Mouse (Mus musculus) G1E (cell line): ENCODE data around the gene D930020B18Rik.

ENCODE experiments used
- CTCF ChIP-seq: IDR thresholded peaks from 2 replicates; pipeline ENCODE4 v1.5.1; 2012; ENCODE audit warnings: low read depth, low read length, inconsistent platforms, mixed read lengths
- GATA1 ChIP-seq: IDR thresholded peaks from 2 replicates; pipeline ENCODE4 v1.6.1; 2012; ENCODE audit warnings: borderline replicate concordance, low read length, inconsistent platforms, mixed read lengths

DNA sequence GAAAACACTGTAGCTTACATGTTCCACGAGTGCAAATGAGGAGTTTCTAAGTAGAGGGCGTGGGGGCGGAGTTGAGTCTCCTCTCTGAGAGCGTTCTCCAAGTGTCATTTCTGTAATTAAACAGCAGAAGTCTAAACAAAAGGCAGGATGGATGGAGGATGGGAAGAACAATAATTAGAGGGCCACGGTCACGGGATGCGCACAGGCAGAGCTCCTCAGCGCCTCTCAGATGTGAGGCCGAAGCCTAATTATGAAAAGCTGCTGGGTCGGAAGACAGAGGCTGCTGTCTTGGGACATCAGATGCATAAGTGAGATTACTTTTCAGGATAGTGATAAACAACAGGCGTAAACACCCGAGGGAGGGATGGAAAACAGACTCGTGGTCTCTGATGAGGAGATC lies 22.2 kb downstream of the D930020B18Rik start:
- TF ChIP-seq CTCF (no peak), GATA1 (no peak)
